Mouse (Mus musculus): ENCODE measurements around the gene Tbc1d7. TPM values are rescaled to one million over a fixed set of nuclear protein-coding genes. Genes with fewer than 3 reads are reported as not detected.

Gene Tbc1d7
- polyA plus RNA-seq, 1 experiment from 2014 or later: 81.5 TPM

- no peak overlapping the region for H3K4me3 ChIP-seq (replicated peaks; ENCODE audit: low read length)
- H3K4me1 ChIP-seq (replicated peaks; ENCODE audit: control insufficient read depth, insufficient read depth, low read length): no peaks in the 10 kb centered on the region
- no peak overlapping the region for H3K9ac ChIP-seq (replicated peaks; ENCODE audit: low read depth, low read length)
- no peaks in the 10 kb centered on the region for H3K36me3 ChIP-seq (ENCODE audit: control insufficient read depth, insufficient read depth)
- H3K27ac ChIP-seq (ENCODE audit: low read length): no peak overlapping the region
- no peaks in the 10 kb centered on the region for H3K27me3 ChIP-seq (replicated peaks; ENCODE audit: control insufficient read depth, insufficient read depth, low read length)
- 85% methylated on average over 7 of the region's 7 CpGs for WGBS
- ATAC-seq: no peak
- H3K9me3 ChIP-seq (ENCODE audit: control insufficient read depth, low read length): no peaks in the 10 kb centered on the region
- H3K4me2 ChIP-seq (ENCODE audit: low read length): no peak overlapping the region
These were observed 28.0 kb upstream of the Tbc1d7 start for GRCm38 (mm10) chr13:43199282-43199681.

DNA sequence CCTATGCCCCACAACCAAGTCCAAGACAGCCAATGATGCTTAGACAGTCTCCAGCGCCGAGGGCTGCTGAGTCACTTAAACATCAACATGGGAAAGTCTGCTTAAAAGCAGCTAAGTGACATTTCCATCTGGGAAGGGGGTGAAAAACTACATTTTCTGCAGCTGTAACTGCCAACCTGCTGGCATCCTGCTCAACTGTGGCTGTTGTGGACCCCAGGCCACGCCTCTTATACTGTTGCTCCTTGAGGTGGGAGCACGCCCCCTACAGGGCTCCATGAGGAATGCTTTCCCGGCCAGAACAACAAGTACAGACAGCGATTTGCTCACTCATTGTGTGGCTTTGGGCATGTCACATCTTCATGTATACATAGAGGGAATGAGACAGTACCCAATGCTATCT, 25.9 kb upstream of the Tbc1d7 start:
- 59% methylated on average over 6 of the region's 6 CpGs for WGBS
- no peaks in the 10 kb centered on the region for H3K36me3 ChIP-seq (ENCODE audit: control insufficient read depth, insufficient read depth)
- H3K4me1 ChIP-seq (replicated peaks; ENCODE audit: control insufficient read depth, insufficient read depth, low read length): no peaks in the 10 kb centered on the region
- H3K27ac ChIP-seq (ENCODE audit: low read length): no peak overlapping the region
- no peak for ATAC-seq
- H3K4me2 ChIP-seq (ENCODE audit: low read length): no peak overlapping the region
- no peaks in the 10 kb centered on the region for H3K9me3 ChIP-seq (ENCODE audit: control insufficient read depth, low read length)
- H3K4me3 ChIP-seq (replicated peaks; ENCODE audit: low read length): no peak overlapping the region
- H3K27me3 ChIP-seq (replicated peaks; ENCODE audit: control insufficient read depth, insufficient read depth, low read length): no peaks in the 10 kb centered on the region
- H3K9ac ChIP-seq (replicated peaks; ENCODE audit: low read depth, low read length): no peak overlapping the region

- ATAC-seq: no peak
- Histone ChIP-seq H3K36me3 (ENCODE audit: control insufficient read depth, insufficient read depth) (no peaks in the 10 kb centered on the region), H3K9me3 (ENCODE audit: control insufficient read depth, low read length) (no peaks in the 10 kb centered on the region), H3K27ac (ENCODE audit: low read length) (no peak overlapping the region), H3K27me3 (replicated peaks; ENCODE audit: control insufficient read depth, insufficient read depth, low read length) (no peaks in the 10 kb centered on the region), H3K4me3 (replicated peaks; ENCODE audit: low read length) (no peak overlapping the region), H3K4me2 (ENCODE audit: low read length) (no peak overlapping the region), H3K9ac (replicated peaks; ENCODE audit: low read depth, low read length) (no peak overlapping the region), H3K4me1 (replicated peaks; ENCODE audit: control insufficient read depth, insufficient read depth, low read length) (no peaks in the 10 kb centered on the region)
- 54% methylated on average over 7 of the region's 7 CpGs for WGBS
These were observed 24.7 kb upstream of the Tbc1d7 start for GRCm38 (mm10) chr13:43196000-43196399.

DNA sequence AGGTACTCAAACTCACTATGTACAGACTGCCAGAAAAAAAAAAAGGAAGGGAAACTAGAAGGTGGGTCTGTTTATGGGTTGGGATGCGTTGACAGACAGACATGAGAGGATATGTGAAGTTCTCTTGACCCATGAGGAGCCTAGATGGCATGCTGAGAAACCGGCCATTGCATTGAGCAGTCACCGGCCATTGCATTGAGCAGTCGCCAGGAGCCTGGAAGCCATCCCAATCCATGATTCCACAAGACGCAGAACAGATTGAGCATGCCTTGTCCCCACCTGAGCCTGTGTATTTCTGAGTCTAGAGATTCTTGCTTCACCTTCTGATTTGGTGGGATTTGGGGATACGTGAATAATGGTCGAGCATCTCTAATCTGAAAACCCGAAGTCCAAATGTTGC, 22.6 kb upstream of the Tbc1d7 start:
- no peaks in the 10 kb centered on the region for H3K9me3 ChIP-seq (ENCODE audit: control insufficient read depth, low read length)
- no peak overlapping the region for H3K4me3 ChIP-seq (replicated peaks; ENCODE audit: low read length)
- H3K36me3 ChIP-seq (ENCODE audit: control insufficient read depth, insufficient read depth): no peaks in the 10 kb centered on the region
- H3K4me1 ChIP-seq (replicated peaks; ENCODE audit: control insufficient read depth, insufficient read depth, low read length): no peaks in the 10 kb centered on the region
- ATAC-seq: no peak
- H3K27ac ChIP-seq (ENCODE audit: low read length): no peak overlapping the region
- no peak overlapping the region for H3K4me2 ChIP-seq (ENCODE audit: low read length)
- no peak overlapping the region for H3K9ac ChIP-seq (replicated peaks; ENCODE audit: low read depth, low read length)
- WGBS: 92% methylated on average over 8 of the region's 8 CpGs
- H3K27me3 ChIP-seq (replicated peaks; ENCODE audit: control insufficient read depth, insufficient read depth, low read length): no peaks in the 10 kb centered on the region

- H3K27me3 ChIP-seq (replicated peaks; ENCODE audit: control insufficient read depth, insufficient read depth, low read length): no peaks in the 10 kb centered on the region
- WGBS: 70% methylated on average over 7 of the region's 7 CpGs
- no peaks in the 10 kb centered on the region for H3K4me1 ChIP-seq (replicated peaks; ENCODE audit: control insufficient read depth, insufficient read depth, low read length)
- H3K27ac ChIP-seq (ENCODE audit: low read length): no peak overlapping the region
- no peaks in the 10 kb centered on the region for H3K9me3 ChIP-seq (ENCODE audit: control insufficient read depth, low read length)
- no peak overlapping the region for H3K4me3 ChIP-seq (replicated peaks; ENCODE audit: low read length)
- H3K36me3 ChIP-seq (ENCODE audit: control insufficient read depth, insufficient read depth): no peaks in the 10 kb centered on the region
- no peak overlapping the region for H3K9ac ChIP-seq (replicated peaks; ENCODE audit: low read depth, low read length)
- H3K4me2 ChIP-seq (ENCODE audit: low read length): no peak overlapping the region
- no peak for ATAC-seq
These were observed 22.0 kb upstream of the Tbc1d7 start for GRCm38 (mm10) chr13:43193266-43193665.

DNA sequence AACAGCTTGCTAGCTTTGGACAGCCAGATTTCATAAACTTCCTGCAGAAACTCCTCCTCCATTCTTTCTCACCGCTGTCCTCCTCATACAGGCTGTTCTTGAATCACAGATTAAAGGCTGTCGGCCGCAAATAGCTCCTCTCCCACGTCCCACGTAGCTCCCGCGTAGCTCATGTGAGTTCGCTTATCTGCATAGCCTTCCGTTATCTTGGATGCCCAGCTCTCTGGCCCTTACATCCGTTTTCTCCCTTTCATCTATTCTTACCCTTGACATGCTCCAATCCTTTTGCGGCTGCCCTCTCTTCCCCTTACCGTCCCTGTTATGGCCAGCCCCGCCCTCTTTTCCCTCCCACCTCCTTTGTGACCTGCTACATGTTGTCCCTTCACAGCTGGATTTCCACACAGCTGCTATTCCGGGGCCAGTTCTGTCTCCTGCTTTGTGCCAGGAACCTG, 20.5 kb upstream of the Tbc1d7 start:
- Histone ChIP-seq H3K27ac (ENCODE audit: low read length) (no peak overlapping the region), H3K4me1 (replicated peaks; ENCODE audit: control insufficient read depth, insufficient read depth, low read length) (no peaks in the 10 kb centered on the region), H3K9ac (replicated peaks; ENCODE audit: low read depth, low read length) (no peak overlapping the region), H3K4me3 (replicated peaks; ENCODE audit: low read length) (no peak overlapping the region), H3K4me2 (ENCODE audit: low read length) (no peak overlapping the region), H3K9me3 (ENCODE audit: control insufficient read depth, low read length) (no peaks in the 10 kb centered on the region), H3K36me3 (ENCODE audit: control insufficient read depth, insufficient read depth) (no peaks in the 10 kb centered on the region), H3K27me3 (replicated peaks; ENCODE audit: control insufficient read depth, insufficient read depth, low read length) (no peaks in the 10 kb centered on the region)
- 18% methylated on average over 14 of the region's 14 CpGs for WGBS
- no peak for ATAC-seq

DNA sequence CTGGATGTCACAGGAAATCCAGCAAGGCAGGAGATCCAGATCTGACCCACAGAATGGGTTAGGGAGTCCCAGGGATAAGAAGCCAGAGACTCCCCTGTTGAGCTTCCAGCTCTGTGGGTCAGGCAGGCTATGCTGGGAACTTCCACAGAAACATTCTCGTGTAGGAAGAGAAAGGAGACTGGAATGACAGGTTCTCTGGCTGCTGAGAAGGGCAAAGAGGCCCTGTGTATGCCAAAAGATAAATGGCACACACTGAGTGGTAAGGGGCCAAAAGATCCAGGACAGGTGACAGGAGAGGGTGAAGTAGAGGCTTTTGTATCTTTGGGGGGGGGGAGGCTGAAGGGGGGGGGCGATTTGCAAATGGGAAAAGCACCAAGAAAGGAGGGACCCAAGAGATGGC, 20.0 kb upstream of the Tbc1d7 start:
- Histone ChIP-seq H3K4me1 (replicated peaks; ENCODE audit: control insufficient read depth, insufficient read depth, low read length) (no peaks in the 10 kb centered on the region), H3K36me3 (ENCODE audit: control insufficient read depth, insufficient read depth) (no peaks in the 10 kb centered on the region), H3K4me3 (replicated peaks; ENCODE audit: low read length) (no peak overlapping the region), H3K9me3 (ENCODE audit: control insufficient read depth, low read length) (no peaks in the 10 kb centered on the region), H3K27me3 (replicated peaks; ENCODE audit: control insufficient read depth, insufficient read depth, low read length) (no peaks in the 10 kb centered on the region), H3K9ac (replicated peaks; ENCODE audit: low read depth, low read length) (no peak overlapping the region), H3K4me2 (ENCODE audit: low read length) (no peak overlapping the region), H3K27ac (ENCODE audit: low read length) (no peak overlapping the region)
- 28% methylated on average over 1 of the region's 2 CpGs for WGBS
- ATAC-seq: no peak

- Histone ChIP-seq H3K9me3 (ENCODE audit: control insufficient read depth, low read length) (no peaks in the 10 kb centered on the region), H3K4me1 (replicated peaks; ENCODE audit: control insufficient read depth, insufficient read depth, low read length) (peaks cover 6% of the 10 kb centered on the region), H3K36me3 (ENCODE audit: control insufficient read depth, insufficient read depth) (no peaks in the 10 kb centered on the region), H3K4me3 (replicated peaks; ENCODE audit: low read length) (no peak overlapping the region), H3K9ac (replicated peaks; ENCODE audit: low read depth, low read length) (no peak overlapping the region), H3K27me3 (replicated peaks; ENCODE audit: control insufficient read depth, insufficient read depth, low read length) (no peaks in the 10 kb centered on the region), H3K4me2 (ENCODE audit: low read length) (no peak overlapping the region), H3K27ac (ENCODE audit: low read length) (no peak overlapping the region)
- 98% methylated on average over 4 of the region's 4 CpGs for WGBS
- no peak for ATAC-seq
These were observed 16.4 kb upstream of the Tbc1d7 start for GRCm38 (mm10) chr13:43187736-43188135.

GRCm38 (mm10) chr13:43183248-43184055, 12.2 kb upstream of the Tbc1d7 start:
- Histone ChIP-seq H3K27ac (ENCODE audit: low read length) (peak overlapping the region; percentile 14; the same call in 1 of the 2 replicates), H3K9me3 (ENCODE audit: control insufficient read depth, low read length) (no peaks in the 10 kb centered on the region), H3K36me3 (ENCODE audit: control insufficient read depth, insufficient read depth) (no peaks in the 10 kb centered on the region), H3K4me1 (replicated peaks; ENCODE audit: control insufficient read depth, insufficient read depth, low read length) (peaks cover 9% of the 10 kb centered on the region), H3K4me2 (ENCODE audit: low read length) (peak overlapping the region; percentile 59), H3K27me3 (replicated peaks; ENCODE audit: control insufficient read depth, insufficient read depth, low read length) (no peaks in the 10 kb centered on the region), H3K4me3 (replicated peaks; ENCODE audit: low read length) (peak overlapping the region; percentile 39), H3K9ac (replicated peaks; ENCODE audit: low read depth, low read length) (peak overlapping the region; percentile 7; the same call in 1 of the 2 replicates)
- WGBS: 31% methylated on average over 8 of the region's 8 CpGs
- peak; percentile 67 for ATAC-seq

Measured in forebrain, embryonic 16.5 days (tissue).